ENCODE assay signal across 8 mouse cellular contexts in genomic region chr11:59707481-59707880, GRCm38 (mm10). TPM values are rescaled to one million over a fixed set of nuclear protein-coding genes. Genes with fewer than 3 reads are reported as not detected.
DNase-seq lines count a peak whose midpoint lies in the region; ATAC-seq and TF ChIP-seq lines count a peak whose summit lies in the region.

No protein-coding gene starts in this region.

- no peak for TF ChIP-seq POLR2A in limb, embryonic 14.5 days (IDR thresholded peaks at IDR 0.05; ENCODE audit: borderline replicate concordance, extremely low read depth, insufficient read depth, insufficient read length)

- H3K27ac ChIP-seq in forebrain, embryonic 15.5 days (replicated peaks), result peak overlapping the region; percentile 92
- peak overlapping the region; percentile 50 for H3K27ac ChIP-seq in limb, embryonic 14.5 days (replicated peaks; ENCODE audit: low read depth, low read length)
- H3K27ac ChIP-seq in stomach, embryonic 16.5 days (ENCODE audit: low read length), result peak overlapping the region; percentile 97

- no peak overlapping the region for H3K9ac ChIP-seq in forebrain, embryonic 15.5 days (replicated peaks)
- no peak overlapping the region for H3K9ac ChIP-seq in limb, embryonic 14.5 days (ENCODE audit: low read depth, low read length, severe bottlenecking)
- 0 out of 2 replicates have a peak overlapping the region, but pooled peaks have one; percentile 22 for H3K9ac ChIP-seq in stomach, embryonic 16.5 days (ENCODE audit: low read length)

- H3K27me3 ChIP-seq in forebrain, embryonic 15.5 days, result no peaks in the 10 kb centered on the region
- no peaks in the 10 kb centered on the region for H3K27me3 ChIP-seq in limb, embryonic 14.5 days (ENCODE audit: control insufficient read depth, insufficient read depth, low read length)
- H3K27me3 ChIP-seq in stomach, embryonic 16.5 days (ENCODE audit: control insufficient read depth, insufficient read depth, low read length), result no peaks in the 10 kb centered on the region

- no peaks in the 10 kb centered on the region for H3K9me3 ChIP-seq in forebrain, embryonic 15.5 days
- H3K9me3 ChIP-seq in limb, embryonic 14.5 days (ENCODE audit: control insufficient read depth, low read length), result no peaks in the 10 kb centered on the region
- H3K9me3 ChIP-seq in stomach, embryonic 16.5 days (replicated peaks; ENCODE audit: control insufficient read depth, low read length), result no peaks in the 10 kb centered on the region

- 6% methylated on average over 2 of the region's 2 CpGs for WGBS in forebrain, embryonic 15.5 days
- WGBS in limb, embryonic 14.5 days, result 63% methylated on average over 2 of the region's 2 CpGs
- 41% methylated on average over 2 of the region's 2 CpGs for WGBS in stomach, embryonic 16.5 days

- ATAC-seq in forebrain, embryonic 15.5 days (replicated peaks), result peak; percentile 26; the same call in 1 of the 2 replicates
- ATAC-seq in limb, embryonic 14.5 days (ENCODE audit: low FRiP score, low read depth), result no peak
- peak; percentile 46; the same call in 1 of the 2 replicates for ATAC-seq in stomach, embryonic 16.5 days (ENCODE audit: insufficient read depth, low FRiP score)
- ATAC-seq in erythroid progenitor cell, adult 5-6 weeks (replicated peaks; ENCODE audit: low FRiP score, poor library complexity, severe bottlenecking), result no peak

- peaks cover 27% of the 10 kb centered on the region for H3K4me1 ChIP-seq in forebrain, embryonic 15.5 days
- peaks cover 11% of the 10 kb centered on the region; the same call in 1 of the 2 replicates for H3K4me1 ChIP-seq in limb, embryonic 14.5 days (ENCODE audit: control insufficient read depth, insufficient read depth, low read length)
- peaks cover 38% of the 10 kb centered on the region for H3K4me1 ChIP-seq in stomach, embryonic 16.5 days (ENCODE audit: control insufficient read depth, insufficient read depth, low read length)

- H3K36me3 ChIP-seq in forebrain, embryonic 15.5 days, result no peaks in the 10 kb centered on the region
- peaks cover 2% of the 10 kb centered on the region; the same call in 1 of the 2 replicates for H3K36me3 ChIP-seq in limb, embryonic 14.5 days (ENCODE audit: control insufficient read depth, insufficient read depth, low read length)
- no peaks in the 10 kb centered on the region for H3K36me3 ChIP-seq in stomach, embryonic 16.5 days (ENCODE audit: control insufficient read depth, insufficient read depth, low read length)

- peak overlapping the region; percentile 34 for H3K4me2 ChIP-seq in forebrain, embryonic 15.5 days (replicated peaks)
- no peak overlapping the region for H3K4me2 ChIP-seq in limb, embryonic 14.5 days (replicated peaks; ENCODE audit: low read depth, low read length, severe bottlenecking)
- peak overlapping the region; percentile 17; the same call in 1 of the 2 replicates for H3K4me2 ChIP-seq in stomach, embryonic 16.5 days (ENCODE audit: low read depth, low read length)

- no peak overlapping the region for H3K4me3 ChIP-seq in forebrain, embryonic 15.5 days
- no peak overlapping the region for H3K4me3 ChIP-seq in limb, embryonic 14.5 days (replicated peaks; ENCODE audit: low read length)
- no peak overlapping the region for H3K4me3 ChIP-seq in stomach, embryonic 16.5 days (replicated peaks; ENCODE audit: low read length)

- DNase-seq in retina, postnatal 1 day, result peak; percentile 1
- DNase-seq in retina, embryonic 14.5 days (ENCODE audit: low spot score), result no peak
- DNase-seq in limb, embryonic 14.5 days (ENCODE audit: low spot score), result no peak
- DNase-seq in urinary bladder, postnatal 36 days (ENCODE audit: low spot score in 2 of 2), result no peak
- no peak for DNase-seq in adrenal gland, adult 8-10 months

RNA-seq across cellular contexts. Expression of gene Mprip, which starts 46.4 kb away (rescaled TPM):
- 77.4 and 92.9 TPM in 2 replicates for polyA plus RNA-seq in forebrain, embryonic 15.5 days (2015; fragmentation: Nextera tagmentation; extraction: Ambion mirVana)
- polyA plus RNA-seq in limb, embryonic 14.5 days (2012; rRNA removed), result 122 and 128 TPM in 2 replicates
- polyA plus RNA-seq in limb, embryonic 14.5 days (2014; fragmentation: Nextera tagmentation; extraction: Ambion mirVana), result 87.1 and 99.6 TPM in 2 replicates
- 45.6 and 46.7 TPM in 2 replicates for polyA plus RNA-seq in stomach, embryonic 16.5 days (2015; fragmentation: Nextera tagmentation; extraction: Ambion mirVana)
- 21.4 and 38.2 TPM in 2 replicates for total RNA-seq in erythroid progenitor cell, adult 5-6 weeks (2015; ENCODE audit: low replicate concordance)
- total RNA-seq in erythroid progenitor cell, adult 5-6 weeks (2017; ENCODE audit: low replicate concordance), result 20.7 and 44.4 TPM in 2 replicates
- 100 to 1,000 TPM; 180 to 290 (median 232) TPM for total RNA-seq in adrenal gland, adult 8-10 months (2022)

Comparison
In these comparisons a context has a peak if more than half of its experiments do, and no peak if none do; other contexts are left out.
1. ATAC-seq: peak in forebrain, embryonic 15.5 days (single experiment) and stomach, embryonic 16.5 days (single experiment); none in limb, embryonic 14.5 days (single experiment) and erythroid progenitor cell, adult 5-6 weeks (single experiment).
2. Peak in every context shown above with its lines, with median percentiles within 50 percentile points of each other: H3K27ac ChIP-seq.